Mouse (Mus musculus): ENCODE results near the gene A730015C16Rik. TPM values are rescaled to one million over a fixed set of nuclear protein-coding genes. Genes with fewer than 3 reads are reported as not detected.

The A730015C16Rik gene
- not detected for polyA plus RNA-seq (2014; fragmentation: Illumina TruSeq; extraction: RNeasy Lipid Tissue Mini Kit (QIAGEN cat#74804); ENCODE audit: low read depth, low replicate concordance)

GRCm38 (mm10) chr4:108848505-108848848 lies at the start of gene A730015C16Rik:
A730015C16Rik (minus strand) TSS chr4:108848619.

GRCm38 (mm10) chr4:108878963-108879822 lies 30.8 kb upstream of the A730015C16Rik start, which contains the start of gene Rab3b:
Rab3b (plus strand) TSS chr4:108879063.

GRCm38 (mm10) chr4:108847715-108848504 lies 509 bp downstream of the A730015C16Rik start, which contains the start of gene Kti12:
Kti12 (plus strand) TSS chr4:108847785.

GRCm38 (mm10) chr4:108834115-108834970 lies 14.1 kb downstream of the A730015C16Rik start, which contains the start of gene Txndc12:
Txndc12 (plus strand) TSS chr4:108834601.

GRCm38 (mm10) chr4:108832916-108833827 lies 15.2 kb downstream of the A730015C16Rik start, which contains the start of gene Btf3l4:
Btf3l4 (minus strand) TSS chr4:108833614.

Other genes with a start within 250 kb of the A730015C16Rik start
- gene Cc2d1b, start 228.7 kb downstream of the A730015C16Rik start, polyA plus RNA-seq (2014; fragmentation: Illumina TruSeq; extraction: RNeasy Lipid Tissue Mini Kit (QIAGEN cat#74804); ENCODE audit: low read depth, low replicate concordance): 64.3 TPM
- 1.7 TPM for gene 3110021N24Rik, start 129.0 kb downstream of the A730015C16Rik start, polyA plus RNA-seq (2014; fragmentation: Illumina TruSeq; extraction: RNeasy Lipid Tissue Mini Kit (QIAGEN cat#74804); ENCODE audit: low read depth, low replicate concordance)
- 28.0 TPM for gene Zfyve9, start 67.8 kb downstream of the A730015C16Rik start, polyA plus RNA-seq (2014; fragmentation: Illumina TruSeq; extraction: RNeasy Lipid Tissue Mini Kit (QIAGEN cat#74804); ENCODE audit: low read depth, low replicate concordance)
- gene Btf3l4, start 15.0 kb downstream of the A730015C16Rik start, polyA plus RNA-seq (2014; fragmentation: Illumina TruSeq; extraction: RNeasy Lipid Tissue Mini Kit (QIAGEN cat#74804); ENCODE audit: low read depth, low replicate concordance): 219 TPM
- 47.0 TPM for gene Txndc12, start 14.0 kb downstream of the A730015C16Rik start, polyA plus RNA-seq (2014; fragmentation: Illumina TruSeq; extraction: RNeasy Lipid Tissue Mini Kit (QIAGEN cat#74804); ENCODE audit: low read depth, low replicate concordance)
- gene Kti12, start 834 bp downstream of the A730015C16Rik start, polyA plus RNA-seq (2014; fragmentation: Illumina TruSeq; extraction: RNeasy Lipid Tissue Mini Kit (QIAGEN cat#74804); ENCODE audit: low read depth, low replicate concordance): 15.6 TPM
- 3.9 TPM for gene Rab3b, start 30.4 kb upstream of the A730015C16Rik start, polyA plus RNA-seq (2014; fragmentation: Illumina TruSeq; extraction: RNeasy Lipid Tissue Mini Kit (QIAGEN cat#74804); ENCODE audit: low read depth, low replicate concordance)
- gene Nrd1, start 152.0 kb upstream of the A730015C16Rik start, polyA plus RNA-seq (2014; fragmentation: Illumina TruSeq; extraction: RNeasy Lipid Tissue Mini Kit (QIAGEN cat#74804); ENCODE audit: low read depth, low replicate concordance): 368 TPM

Measured in sigmoid colon, adult 10 weeks (tissue).